Mouse (Mus musculus) embryo, embryonic 10.5 days (tissue): ENCODE measurements around the gene Cacnb2.

ENCODE experiments used
- DNase-seq: peaks from one replicate; pipeline ENCODE4 v3.0.0-alpha.2; 2015; ENCODE audit warnings: low spot score

Gene Cacnb2

GRCm38 (mm10) chr2:14988451-14988850, 385.6 kb downstream of the Cacnb2 start:
- no peak for DNase-seq

GRCm38 (mm10) chr2:14989350-14989749, 386.5 kb downstream of the Cacnb2 start:
- DNase-seq: no peak

- no peak for DNase-seq
Measured at GRCm38 (mm10) chr2:14992531-14992930, 389.6 kb downstream of the Cacnb2 start.

DNA sequence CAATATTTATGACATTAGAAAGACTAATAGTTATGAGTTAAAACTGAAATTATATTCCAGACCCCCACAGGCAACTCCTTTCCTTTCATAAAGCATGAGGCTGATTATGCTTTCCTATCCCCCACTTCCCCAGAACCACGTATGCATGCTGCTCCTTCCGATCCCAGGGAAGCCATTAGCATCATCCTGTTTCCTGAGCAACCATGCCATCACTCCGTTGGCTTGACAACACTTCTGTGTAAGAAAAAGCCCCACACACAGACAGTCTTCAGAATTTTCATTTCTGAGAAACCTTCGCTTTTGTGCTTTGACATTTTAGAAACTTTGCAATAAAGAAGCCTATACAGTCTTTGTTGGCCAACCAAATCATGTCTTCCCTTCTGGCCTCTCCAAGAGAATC, 393.1 kb downstream of the Cacnb2 start:
- no peak for DNase-seq

- no peak for DNase-seq
Measured at GRCm38 (mm10) chr2:14997836-14998235, 394.9 kb downstream of the Cacnb2 start.

DNA sequence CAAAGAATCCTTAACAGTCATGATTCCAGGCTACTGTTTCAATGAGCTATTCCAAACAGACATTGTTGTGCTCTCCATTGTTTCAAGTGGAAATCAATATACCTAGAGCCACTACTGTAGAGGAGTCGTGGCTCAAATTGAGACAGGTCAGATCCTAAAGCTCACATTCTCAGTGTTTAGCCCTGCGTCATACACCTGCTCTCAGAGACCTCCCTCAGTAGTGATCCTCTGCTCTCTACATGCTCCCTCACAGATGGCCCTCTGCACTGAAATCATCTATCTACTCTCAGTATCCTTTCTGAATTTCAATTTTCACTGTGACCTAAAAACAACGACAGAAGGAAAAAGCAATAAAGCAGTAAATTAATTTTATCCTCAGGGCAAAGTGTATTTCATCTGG, 404.6 kb downstream of the Cacnb2 start:
- no peak for DNase-seq

DNA sequence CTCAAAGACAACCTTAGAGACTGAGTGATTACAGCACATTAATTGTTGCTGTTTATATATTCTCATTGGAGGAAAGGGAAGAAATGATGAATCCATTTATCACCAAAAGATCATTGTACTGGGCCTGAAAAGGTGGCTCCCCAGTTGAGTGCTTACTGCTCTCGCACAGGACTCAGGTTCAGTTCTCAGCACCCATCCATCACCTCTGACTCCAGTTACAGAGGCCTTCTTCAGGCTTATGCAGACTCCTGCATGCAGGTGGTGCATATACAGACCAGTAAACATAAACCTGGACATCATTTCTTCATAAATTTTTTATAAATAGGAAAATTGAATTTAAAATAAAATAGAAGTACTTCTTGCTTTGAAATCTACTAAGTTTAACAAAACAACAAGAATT, 405.2 kb downstream of the Cacnb2 start:
- no peak for DNase-seq

GRCm38 (mm10) chr2:15026817-15027216, 423.9 kb downstream of the Cacnb2 start:
- DNase-seq: no peak

DNA sequence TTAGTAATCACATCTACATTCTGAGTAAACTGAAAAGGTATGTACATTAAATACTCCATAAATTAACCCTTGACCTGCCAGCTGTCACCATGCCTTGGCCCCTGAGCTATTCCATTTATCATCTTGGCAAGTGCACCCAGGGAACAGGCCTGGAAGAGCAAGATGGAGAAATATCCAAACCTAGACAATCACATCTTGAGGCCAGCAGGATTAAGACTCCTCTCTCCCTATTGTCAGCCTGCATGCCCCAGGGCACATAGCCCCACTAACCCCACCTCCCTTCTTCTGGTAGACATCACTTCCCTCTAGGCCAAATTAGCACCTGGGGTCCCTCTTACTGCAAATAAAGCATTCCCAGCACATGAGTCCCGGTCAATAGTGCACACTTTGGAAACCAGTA, 424.9 kb downstream of the Cacnb2 start:
- DNase-seq: peak; percentile 7
